Mouse (Mus musculus): ENCODE results near the gene Mpi. TPM values are rescaled to one million over a fixed set of nuclear protein-coding genes. Genes with fewer than 3 reads are reported as not detected.
A peak's percentile ranks its signal among the peaks of the same experiment; 100 is the strongest.

Mpi gene
- polyA plus RNA-seq, 1 experiment from 2014 or later, result 19.1 TPM

DNA sequence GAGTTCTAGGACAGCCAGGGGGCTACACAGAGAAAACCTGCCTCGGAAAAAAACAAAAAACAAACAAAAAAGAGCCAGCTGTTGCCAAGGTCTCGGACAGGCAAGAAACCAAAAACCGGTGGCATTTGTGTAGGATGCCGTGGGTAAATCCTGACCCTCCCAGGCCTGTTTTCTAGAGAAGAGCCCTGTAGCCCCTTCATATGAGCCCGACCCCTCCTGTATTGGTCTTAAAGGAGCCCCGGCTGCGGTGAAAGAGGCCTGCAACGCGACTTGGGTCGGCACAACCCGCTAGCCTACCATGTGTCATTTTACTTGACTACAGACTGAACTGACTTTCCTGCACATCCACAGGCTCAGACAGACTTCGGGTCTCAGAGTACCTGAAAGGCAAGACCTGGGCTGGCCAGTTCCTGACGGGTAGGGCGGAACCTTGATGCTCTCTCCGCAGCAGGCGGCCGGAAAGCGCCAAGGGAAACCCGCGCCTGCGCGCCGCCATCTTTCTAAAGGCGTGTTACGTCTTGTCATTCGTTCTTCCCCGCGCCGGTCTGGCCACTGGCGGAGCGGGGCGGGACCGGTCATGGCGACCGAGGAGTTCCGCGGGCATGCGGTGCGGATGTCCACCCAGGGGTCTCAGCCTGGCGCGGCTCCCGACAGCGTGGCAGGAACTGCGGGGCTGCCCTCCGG is 15.4 kb downstream of the Mpi start, which contains the start of gene Fam219b:
Gene Fam219b (plus strand): TSS at position 485 of the 684 bp plus-strand sequence.
- H3K9ac ChIP-seq (replicated peaks; ENCODE audit: low read depth), result peak within 1 kb of the TSS; percentile 52
- DNase-seq (ENCODE audit: low spot score) (peak; percentile 93), ATAC-seq (peak; percentile 95)
- H3K4me1 ChIP-seq (ENCODE audit: insufficient read depth, low read depth, low read length), result no peaks in the 10 kb centered on the region
- peak within 1 kb of the TSS; percentile 74 for H3K4me3 ChIP-seq (ENCODE audit: low read depth, low read length)
- H3K36me3 ChIP-seq (ENCODE audit: insufficient read depth, low read length), result peaks cover 4% of the 10 kb centered on the region; the same call in 1 of the 2 replicates
- H3K27ac ChIP-seq (ENCODE audit: low read length), result peak within 1 kb of the TSS; percentile 65
- H3K9me3 ChIP-seq (ENCODE audit: low read length), result no peaks in the 10 kb centered on the region
- TF ChIP-seq CTCF (IDR thresholded peaks at IDR 0.05) (no peak), EP300 (IDR thresholded peaks at IDR 0.05) (no peak)
- peak within 1 kb of the TSS; percentile 66 for H3K4me2 ChIP-seq (replicated peaks; ENCODE audit: low read depth, low read length)
- WGBS, result 3% methylated on average over 45 of the region's 45 CpGs
- H3K27me3 ChIP-seq (replicated peaks; ENCODE audit: insufficient read depth, low read length), result no peaks in the 10 kb centered on the region

DNA sequence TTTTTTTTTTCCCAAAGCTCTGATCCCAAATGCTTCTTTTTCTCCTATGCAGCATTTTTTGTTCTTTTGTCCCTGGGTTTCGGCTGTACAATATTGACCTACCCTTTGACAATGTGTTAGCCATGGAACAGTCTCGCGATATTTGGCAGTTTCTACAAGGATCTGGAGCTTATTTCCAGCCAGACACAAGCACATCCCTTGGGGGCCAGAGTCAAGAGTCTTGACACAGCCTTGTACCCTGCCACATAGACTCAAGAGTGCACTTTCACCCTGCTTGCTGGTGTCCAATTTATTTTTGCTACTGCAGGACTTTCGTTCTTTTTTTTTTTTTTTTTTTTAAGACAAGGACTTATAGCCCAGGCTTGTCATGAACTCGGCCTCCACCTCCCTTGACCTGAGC is 16.2 kb downstream of the Mpi start:
- Histone ChIP-seq H3K9ac (replicated peaks; ENCODE audit: low read depth) (no peak overlapping the region), H3K27me3 (replicated peaks; ENCODE audit: insufficient read depth, low read length) (no peaks in the 10 kb centered on the region), H3K4me2 (replicated peaks; ENCODE audit: low read depth, low read length) (0 out of 2 replicates have a peak overlapping the region, but pooled peaks have one; percentile 66), H3K4me3 (ENCODE audit: low read depth, low read length) (no peak overlapping the region), H3K27ac (ENCODE audit: low read length) (no peak overlapping the region), H3K36me3 (ENCODE audit: insufficient read depth, low read length) (peaks cover 11% of the 10 kb centered on the region; the same call in 1 of the 2 replicates), H3K9me3 (ENCODE audit: low read length) (no peaks in the 10 kb centered on the region), H3K4me1 (ENCODE audit: insufficient read depth, low read depth, low read length) (no peaks in the 10 kb centered on the region)
- WGBS, result 91% methylated on average over 5 of the region's 5 CpGs
- DNase-seq (ENCODE audit: low spot score) (no peak), ATAC-seq (no peak)
- no peak for TF ChIP-seq EP300 (IDR thresholded peaks at IDR 0.05)
- no peak for TF ChIP-seq CTCF (IDR thresholded peaks at IDR 0.05)

DNA sequence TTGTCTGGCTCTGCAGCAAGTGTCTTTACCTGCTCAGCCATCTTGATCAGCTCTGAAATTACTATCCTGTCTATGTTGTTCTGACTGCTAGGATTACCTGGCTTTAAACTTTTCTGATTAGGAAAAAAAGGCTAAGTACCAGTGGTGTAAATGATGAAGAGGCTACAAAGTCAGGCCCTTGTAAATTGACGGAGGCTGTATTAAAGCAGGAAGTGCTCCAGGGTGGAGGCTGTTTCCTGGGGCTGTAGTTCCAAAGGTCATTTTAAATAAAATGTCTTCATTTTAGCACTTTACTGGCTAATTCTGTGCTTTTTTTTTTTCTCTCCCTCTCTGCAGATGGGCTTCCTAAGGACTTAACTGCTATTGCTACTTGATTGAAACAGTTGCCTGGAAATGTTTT is 20.6 kb downstream of the Mpi start:
- DNase-seq (ENCODE audit: low spot score) (no peak), ATAC-seq (no peak)
- Histone ChIP-seq H3K4me3 (ENCODE audit: low read depth, low read length) (no peak overlapping the region), H3K4me2 (replicated peaks; ENCODE audit: low read depth, low read length) (no peak overlapping the region), H3K27ac (ENCODE audit: low read length) (no peak overlapping the region), H3K9ac (replicated peaks; ENCODE audit: low read depth) (no peak overlapping the region), H3K27me3 (replicated peaks; ENCODE audit: insufficient read depth, low read length) (no peaks in the 10 kb centered on the region), H3K36me3 (ENCODE audit: insufficient read depth, low read length) (peaks cover 19% of the 10 kb centered on the region; the same call in 1 of the 2 replicates), H3K4me1 (ENCODE audit: insufficient read depth, low read depth, low read length) (no peaks in the 10 kb centered on the region), H3K9me3 (ENCODE audit: low read length) (no peaks in the 10 kb centered on the region)
- no peak for TF ChIP-seq CTCF (IDR thresholded peaks at IDR 0.05)
- no peak for TF ChIP-seq EP300 (IDR thresholded peaks at IDR 0.05)
- WGBS, result 55% methylated on average over 1 of the region's 1 CpGs

DNA sequence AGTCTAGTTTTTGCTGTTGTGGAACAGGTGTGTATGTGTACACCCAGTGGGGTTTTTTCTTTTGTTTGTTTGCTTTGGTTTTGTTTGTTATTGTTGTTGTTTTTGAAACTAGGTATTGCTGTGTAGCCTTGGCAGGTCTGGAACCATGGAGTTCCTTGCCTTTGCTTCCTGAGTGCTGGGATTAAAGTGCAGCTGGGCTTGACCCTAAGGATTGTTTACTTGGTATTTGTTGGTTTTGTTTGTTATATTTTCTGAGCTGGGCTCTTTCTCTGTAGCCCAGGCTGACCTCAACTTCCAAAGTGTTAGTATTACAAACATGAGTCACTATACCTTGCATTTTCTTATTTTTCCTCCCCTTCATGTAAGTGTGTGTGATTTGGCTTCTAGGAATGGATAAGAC is 26.1 kb downstream of the Mpi start:
- Histone ChIP-seq H3K4me2 (replicated peaks; ENCODE audit: low read depth, low read length) (no peak overlapping the region), H3K27ac (ENCODE audit: low read length) (no peak overlapping the region), H3K9ac (replicated peaks; ENCODE audit: low read depth) (no peak overlapping the region), H3K36me3 (ENCODE audit: insufficient read depth, low read length) (peaks cover 9% of the 10 kb centered on the region; the same call in 1 of the 2 replicates), H3K27me3 (replicated peaks; ENCODE audit: insufficient read depth, low read length) (no peaks in the 10 kb centered on the region), H3K4me1 (ENCODE audit: insufficient read depth, low read depth, low read length) (peaks cover 7% of the 10 kb centered on the region; the same call in 1 of the 2 replicates), H3K4me3 (ENCODE audit: low read depth, low read length) (no peak overlapping the region), H3K9me3 (ENCODE audit: low read length) (no peaks in the 10 kb centered on the region)
- no peak for DNase-seq (ENCODE audit: low spot score)
- TF ChIP-seq CTCF (IDR thresholded peaks at IDR 0.05) (no peak), EP300 (IDR thresholded peaks at IDR 0.05) (no peak)
- no peak for ATAC-seq

DNA sequence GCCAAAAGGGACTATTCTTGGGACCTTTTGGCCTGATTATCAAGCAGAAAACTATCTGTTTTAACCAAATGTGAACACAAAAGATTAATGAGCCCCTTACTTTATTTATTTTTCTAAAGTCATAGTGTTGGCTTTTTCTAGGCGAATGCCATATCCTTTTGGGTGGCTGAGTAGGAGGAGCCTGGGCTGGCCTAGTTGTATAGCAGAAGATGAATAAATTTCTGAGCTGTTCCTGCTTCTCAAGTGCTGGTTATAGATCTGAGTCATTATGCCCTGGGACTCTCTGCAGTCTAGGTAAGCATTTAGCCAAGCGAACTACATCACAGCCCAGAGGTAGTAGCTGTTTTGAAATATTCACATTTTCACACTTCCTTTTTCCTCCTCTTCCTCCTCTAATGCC is 27.0 kb downstream of the Mpi start:
- Histone ChIP-seq H3K4me2 (replicated peaks; ENCODE audit: low read depth, low read length) (no peak overlapping the region), H3K4me1 (ENCODE audit: insufficient read depth, low read depth, low read length) (peaks cover 7% of the 10 kb centered on the region; the same call in 1 of the 2 replicates), H3K27ac (ENCODE audit: low read length) (no peak overlapping the region), H3K36me3 (ENCODE audit: insufficient read depth, low read length) (peaks cover 6% of the 10 kb centered on the region; the same call in 1 of the 2 replicates), H3K9me3 (ENCODE audit: low read length) (no peaks in the 10 kb centered on the region), H3K27me3 (replicated peaks; ENCODE audit: insufficient read depth, low read length) (no peaks in the 10 kb centered on the region), H3K9ac (replicated peaks; ENCODE audit: low read depth) (no peak overlapping the region), H3K4me3 (ENCODE audit: low read depth, low read length) (no peak overlapping the region)
- ATAC-seq, result no peak
- WGBS, result 53% methylated on average over 2 of the region's 2 CpGs
- TF ChIP-seq EP300 (IDR thresholded peaks at IDR 0.05) (no peak), CTCF (IDR thresholded peaks at IDR 0.05) (no peak)
- no peak for DNase-seq (ENCODE audit: low spot score)

DNA sequence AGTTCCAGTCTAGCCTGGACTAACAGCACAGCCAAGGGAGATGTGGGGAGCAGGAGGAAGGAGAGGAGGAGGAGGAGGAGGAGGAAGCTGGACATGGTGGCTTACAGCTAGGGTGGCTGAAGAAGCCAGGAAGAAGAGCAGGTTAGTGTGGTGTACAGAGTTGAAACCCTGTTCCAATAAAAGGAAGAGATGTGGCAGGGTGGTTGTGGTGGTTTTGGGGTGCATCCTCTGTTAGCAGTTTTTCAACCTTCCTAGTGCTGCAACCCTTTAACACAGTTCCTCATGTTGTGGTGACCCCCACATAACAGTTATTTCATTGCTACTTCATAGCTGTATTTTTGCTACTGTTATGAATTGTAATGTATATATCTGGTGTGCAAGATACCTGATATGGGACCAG is 28.1 kb downstream of the Mpi start:
- Histone ChIP-seq H3K4me2 (replicated peaks; ENCODE audit: low read depth, low read length) (no peak overlapping the region), H3K9ac (replicated peaks; ENCODE audit: low read depth) (no peak overlapping the region), H3K4me1 (ENCODE audit: insufficient read depth, low read depth, low read length) (peaks cover 7% of the 10 kb centered on the region; the same call in 1 of the 2 replicates), H3K4me3 (ENCODE audit: low read depth, low read length) (no peak overlapping the region), H3K27me3 (replicated peaks; ENCODE audit: insufficient read depth, low read length) (no peaks in the 10 kb centered on the region), H3K27ac (ENCODE audit: low read length) (no peak overlapping the region), H3K36me3 (ENCODE audit: insufficient read depth, low read length) (peaks cover 5% of the 10 kb centered on the region; the same call in 1 of the 2 replicates), H3K9me3 (ENCODE audit: low read length) (no peaks in the 10 kb centered on the region)
- TF ChIP-seq CTCF (IDR thresholded peaks at IDR 0.05) (no peak), EP300 (IDR thresholded peaks at IDR 0.05) (no peak)
- ATAC-seq, result no peak
- DNase-seq (ENCODE audit: low spot score), result no peak
